Mouse (Mus musculus): ENCODE measurements around the gene Ptch1. TPM values are rescaled to one million over a fixed set of nuclear protein-coding genes. Genes with fewer than 3 reads are reported as not detected.

The Ptch1 gene
- total and polyA plus RNA-seq, 2 experiments from 2014 or later: 2.3 to 10.4 TPM

GRCm38 (mm10) chr13:63562972-63563780 is 10.2 kb downstream of the Ptch1 start:
- DNase-seq (ENCODE audit: low spot score): peak; percentile 79
- peak overlapping the region; percentile 99 for H3K4me2 ChIP-seq (ENCODE audit: low read depth, low read length)
- H3K9ac ChIP-seq (replicated peaks; ENCODE audit: low read depth, low read length): peak overlapping the region; percentile 89
- peak; percentile 47 for ATAC-seq (ENCODE audit: insufficient read depth, low read depth)
- peaks cover 28% of the 10 kb centered on the region for H3K4me1 ChIP-seq (ENCODE audit: control insufficient read depth, insufficient read depth)
- H3K27ac ChIP-seq (ENCODE audit: low read depth): peak overlapping the region; percentile 97
- H3K9me3 ChIP-seq (replicated peaks; ENCODE audit: control insufficient read depth, low read length): no peaks in the 10 kb centered on the region
- no peaks in the 10 kb centered on the region for H3K27me3 ChIP-seq (ENCODE audit: control insufficient read depth, insufficient read depth, low read length)
- TF ChIP-seq EP300 (IDR thresholded peaks at IDR 0.05; ENCODE audit: low read depth) (no peak), CTCF (IDR thresholded peaks at IDR 0.05; ENCODE audit: low read depth) (no peak)
- peak overlapping the region; percentile 77 for H3K4me3 ChIP-seq (ENCODE audit: low read depth, low read length)
- under 1% methylated on average over 49 of the region's 51 CpGs for WGBS
- 0 out of 2 replicates have a peak, but pooled peaks cover 6% of the 10 kb centered on the region for H3K36me3 ChIP-seq (replicated peaks; ENCODE audit: control insufficient read depth, insufficient read depth, low read length)

- no peak for TF ChIP-seq EP300 (IDR thresholded peaks at IDR 0.05; ENCODE audit: low read depth)
- TF ChIP-seq CTCF (IDR thresholded peaks at IDR 0.05; ENCODE audit: low read depth): no peak
- Histone ChIP-seq H3K9me3 (replicated peaks; ENCODE audit: control insufficient read depth, low read length) (no peaks in the 10 kb centered on the region), H3K9ac (replicated peaks; ENCODE audit: low read depth, low read length) (peak overlapping the region; percentile 89), H3K36me3 (replicated peaks; ENCODE audit: control insufficient read depth, insufficient read depth, low read length) (0 out of 2 replicates have a peak, but pooled peaks cover 6% of the 10 kb centered on the region), H3K27ac (ENCODE audit: low read depth) (no peak overlapping the region), H3K4me1 (ENCODE audit: control insufficient read depth, insufficient read depth) (peaks cover 28% of the 10 kb centered on the region), H3K4me3 (ENCODE audit: low read depth, low read length) (peak overlapping the region; percentile 77), H3K27me3 (ENCODE audit: control insufficient read depth, insufficient read depth, low read length) (no peaks in the 10 kb centered on the region), H3K4me2 (ENCODE audit: low read depth, low read length) (peak overlapping the region; percentile 99)
- 1% methylated on average over 7 of the region's 7 CpGs for WGBS
- ATAC-seq (ENCODE audit: insufficient read depth, low read depth): no peak
- no peak for DNase-seq (ENCODE audit: low spot score)
These were observed 11.0 kb downstream of the Ptch1 start for GRCm38 (mm10) chr13:63562141-63562971.

GRCm38 (mm10) chr13:63558297-63558890 is 15.0 kb downstream of the Ptch1 start:
- TF ChIP-seq EP300 (IDR thresholded peaks at IDR 0.05; ENCODE audit: low read depth): no peak
- no peak for TF ChIP-seq CTCF (IDR thresholded peaks at IDR 0.05; ENCODE audit: low read depth)
- Histone ChIP-seq H3K4me3 (ENCODE audit: low read depth, low read length) (no peak overlapping the region), H3K4me1 (ENCODE audit: control insufficient read depth, insufficient read depth) (peaks cover 36% of the 10 kb centered on the region), H3K36me3 (replicated peaks; ENCODE audit: control insufficient read depth, insufficient read depth, low read length) (0 out of 2 replicates have a peak, but pooled peaks cover 6% of the 10 kb centered on the region), H3K9me3 (replicated peaks; ENCODE audit: control insufficient read depth, low read length) (no peaks in the 10 kb centered on the region), H3K9ac (replicated peaks; ENCODE audit: low read depth, low read length) (no peak overlapping the region), H3K27ac (ENCODE audit: low read depth) (no peak overlapping the region), H3K27me3 (ENCODE audit: control insufficient read depth, insufficient read depth, low read length) (no peaks in the 10 kb centered on the region), H3K4me2 (ENCODE audit: low read depth, low read length) (no peak overlapping the region)
- DNase-seq (ENCODE audit: low spot score) (no peak), ATAC-seq (ENCODE audit: insufficient read depth, low read depth) (no peak)
- WGBS: 39% methylated on average over 8 of the region's 8 CpGs

GRCm38 (mm10) chr13:63556431-63556830 is 17.0 kb downstream of the Ptch1 start:
- Histone ChIP-seq H3K36me3 (replicated peaks; ENCODE audit: control insufficient read depth, insufficient read depth, low read length) (0 out of 2 replicates have a peak, but pooled peaks cover 6% of the 10 kb centered on the region), H3K4me3 (ENCODE audit: low read depth, low read length) (no peak overlapping the region), H3K4me2 (ENCODE audit: low read depth, low read length) (no peak overlapping the region), H3K27me3 (ENCODE audit: control insufficient read depth, insufficient read depth, low read length) (no peaks in the 10 kb centered on the region), H3K4me1 (ENCODE audit: control insufficient read depth, insufficient read depth) (peaks cover 34% of the 10 kb centered on the region), H3K27ac (ENCODE audit: low read depth) (no peak overlapping the region), H3K9ac (replicated peaks; ENCODE audit: low read depth, low read length) (no peak overlapping the region), H3K9me3 (replicated peaks; ENCODE audit: control insufficient read depth, low read length) (no peaks in the 10 kb centered on the region)
- WGBS: 27% methylated on average over 1 of the region's 1 CpGs
- DNase-seq (ENCODE audit: low spot score): no peak
- no peak for TF ChIP-seq EP300 (IDR thresholded peaks at IDR 0.05; ENCODE audit: low read depth)
- no peak for TF ChIP-seq CTCF (IDR thresholded peaks at IDR 0.05; ENCODE audit: low read depth)
- no peak for ATAC-seq (ENCODE audit: insufficient read depth, low read depth)

GRCm38 (mm10) chr13:63555885-63556284 is 17.5 kb downstream of the Ptch1 start:
- Histone ChIP-seq H3K4me1 (ENCODE audit: control insufficient read depth, insufficient read depth) (peaks cover 34% of the 10 kb centered on the region), H3K4me3 (ENCODE audit: low read depth, low read length) (no peak overlapping the region), H3K4me2 (ENCODE audit: low read depth, low read length) (no peak overlapping the region), H3K36me3 (replicated peaks; ENCODE audit: control insufficient read depth, insufficient read depth, low read length) (0 out of 2 replicates have a peak, but pooled peaks cover 6% of the 10 kb centered on the region), H3K9me3 (replicated peaks; ENCODE audit: control insufficient read depth, low read length) (no peaks in the 10 kb centered on the region), H3K9ac (replicated peaks; ENCODE audit: low read depth, low read length) (no peak overlapping the region), H3K27ac (ENCODE audit: low read depth) (no peak overlapping the region), H3K27me3 (ENCODE audit: control insufficient read depth, insufficient read depth, low read length) (no peaks in the 10 kb centered on the region)
- ATAC-seq (ENCODE audit: insufficient read depth, low read depth) (no peak), DNase-seq (ENCODE audit: low spot score) (no peak)
- 47% methylated on average over 5 of the region's 5 CpGs for WGBS
- TF ChIP-seq CTCF (IDR thresholded peaks at IDR 0.05; ENCODE audit: low read depth): no peak
- no peak for TF ChIP-seq EP300 (IDR thresholded peaks at IDR 0.05; ENCODE audit: low read depth)
